ENCODE assay signal across 15 mouse cellular contexts in the genomic region with DNA sequence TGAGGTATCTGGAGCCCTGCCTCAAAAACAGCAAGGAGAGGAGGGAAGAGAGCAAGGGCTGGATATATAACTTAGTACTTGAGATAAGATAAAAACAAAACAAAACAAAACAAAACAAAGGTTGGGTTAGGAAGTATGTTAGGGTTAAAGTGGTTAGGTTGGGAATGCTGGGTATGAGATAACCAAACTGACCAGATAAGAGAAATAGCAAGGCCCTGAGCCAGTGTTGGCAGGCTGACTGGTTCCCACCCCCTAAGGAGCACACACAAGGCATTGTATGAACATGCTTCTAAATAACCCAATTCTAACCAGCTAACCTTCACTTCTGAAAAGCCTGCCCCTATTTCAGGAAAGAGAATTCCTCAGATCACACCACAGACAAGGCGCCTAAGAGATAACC.
"Had no signal": no experiment of that assay in that cellular context is flagged by ENCODE, and none has a peak within 500 bp of the region (broad histone marks: within the 10 kb centered on the region; RNA-seq: fewer than 3 reads in every experiment).

No protein-coding gene starts in this region.

- DNase-seq: kidney, adult 2 months; kidney, postnatal 25 days; layer of hippocampus, adult 9-11 months; layer of hippocampus, postnatal 36 days; lung, adult 2 months; lung, postnatal 10 days; lung, postnatal 4 days; right cerebral cortex, adult 18-20 months; right cerebral cortex, postnatal 25 days; thymus, postnatal 36 days had no signal

- H3K4me1 ChIP-seq: neural tube, embryonic 15.5 days had no signal

- H3K36me3 ChIP-seq: limb, embryonic 15.5 days; midbrain, embryonic 13.5 days; neural tube, embryonic 15.5 days had no signal

- H3K9me3 ChIP-seq: limb, embryonic 15.5 days; megakaryocyte, embryonic 14.5 days; midbrain, embryonic 13.5 days; neural tube, embryonic 15.5 days had no signal

- H3K4me3 ChIP-seq: limb, embryonic 15.5 days; megakaryocyte, embryonic 14.5 days; midbrain, embryonic 13.5 days; myocyte; neural tube, embryonic 15.5 days had no signal

- H3K27me3 ChIP-seq: limb, embryonic 15.5 days; neural tube, embryonic 15.5 days had no signal

- H3K27ac ChIP-seq: limb, embryonic 15.5 days; midbrain, embryonic 13.5 days; neural tube, embryonic 15.5 days had no signal

- H3K4me2 ChIP-seq: limb, embryonic 15.5 days; midbrain, embryonic 13.5 days; neural tube, embryonic 15.5 days had no signal

- H3K9ac ChIP-seq: limb, embryonic 15.5 days; midbrain, embryonic 13.5 days; neural tube, embryonic 15.5 days had no signal

- ATAC-seq: midbrain, embryonic 13.5 days had no signal
